Mouse (Mus musculus) layer of hippocampus, postnatal 10 days (tissue): ENCODE data around the gene Zfp53. TPM values are rescaled to one million over a fixed set of nuclear protein-coding genes. Genes with fewer than 3 reads are reported as not detected.

Experiments
- DNase-seq, 2 experiments: peaks; one replicate each; pipeline ENCODE4 v3.0.0; 2021; ENCODE audit warnings: low spot score in 2 of 2
- total RNA-seq, 2 experiments: library from RNA; stranded (reverse); gene quantifications; 2 replicates each; pipeline ENCODE4 v1.2.3; 2021

The Zfp53 gene
- total RNA-seq, 2 experiments from 2014 or later = 4.9 to 5.4 TPM

DNA sequence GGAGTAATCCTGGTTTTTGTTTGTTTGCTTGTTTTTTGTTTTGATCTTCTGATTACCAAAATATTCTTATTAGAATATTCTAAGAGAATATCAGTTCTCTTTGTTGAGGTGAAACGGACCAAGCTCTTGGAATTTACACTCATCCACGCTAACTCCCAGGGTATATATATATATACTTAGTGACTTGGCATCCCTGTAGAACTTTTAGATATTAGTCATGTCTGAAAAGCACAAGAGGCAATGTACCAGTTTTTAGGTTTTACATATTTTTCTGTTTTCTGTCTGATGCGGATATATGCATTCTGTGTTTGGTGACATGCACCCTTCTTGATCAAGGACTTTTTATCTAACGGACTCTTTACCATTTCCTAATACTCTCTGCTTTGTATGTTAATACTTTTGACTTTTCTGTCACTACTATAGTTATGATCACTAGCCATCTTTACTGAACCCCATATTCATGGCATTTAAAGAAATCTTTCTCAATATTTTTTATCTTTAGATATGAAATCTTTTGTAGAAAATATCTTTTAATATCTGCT, 28.4 kb downstream of the Zfp53 start:
- DNase-seq = no peak

DNA sequence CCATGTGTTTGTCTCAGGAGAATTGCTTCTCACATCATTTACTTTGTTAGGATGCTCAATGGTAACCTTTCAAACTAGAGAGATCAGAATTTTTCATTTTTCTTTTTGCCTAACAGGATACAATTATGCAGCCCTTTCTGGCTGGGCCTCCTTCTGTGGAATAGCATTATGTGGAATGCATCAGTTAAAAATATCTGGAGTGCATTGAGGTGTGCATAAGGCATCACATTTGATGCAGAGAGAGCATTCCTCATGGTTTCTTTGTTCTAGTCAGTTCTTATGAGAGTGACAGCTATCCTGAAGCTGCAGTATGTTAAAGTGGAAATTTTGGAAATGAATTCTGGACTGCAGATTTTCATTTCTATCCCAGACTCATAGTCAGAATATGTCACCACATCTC, 37.5 kb downstream of the Zfp53 start:
- no peak for DNase-seq

DNA sequence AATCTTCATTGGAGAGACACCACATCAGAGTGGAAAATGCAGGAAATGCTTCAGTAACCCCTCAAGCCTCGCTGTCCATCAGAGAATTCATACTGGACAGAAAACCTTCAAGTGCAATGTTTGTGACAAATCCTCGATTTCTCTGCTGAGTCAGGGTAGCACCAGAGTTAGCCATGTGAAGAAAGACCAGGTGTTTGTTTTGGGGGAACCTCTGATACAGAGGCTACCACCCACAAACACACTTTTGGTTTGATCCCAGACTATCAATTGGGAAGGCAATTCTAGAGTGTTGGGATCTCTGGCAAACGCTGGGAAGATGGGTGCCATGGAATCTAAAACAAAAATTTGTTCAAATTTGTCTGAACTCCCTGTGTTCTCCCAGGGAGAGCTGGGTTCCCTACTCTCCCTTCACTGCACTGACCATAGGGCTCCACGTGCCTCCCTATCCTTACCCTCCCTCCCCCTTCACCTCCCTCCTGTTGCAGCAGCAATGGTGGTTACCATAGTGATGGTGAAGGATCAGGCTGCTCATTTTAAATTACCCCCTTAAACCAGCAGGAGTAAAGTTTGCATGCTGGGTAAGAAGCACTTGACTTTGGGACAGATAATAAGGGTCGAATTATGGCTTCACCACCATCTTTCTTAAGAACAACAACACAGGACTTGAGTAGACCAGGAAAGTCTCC, 42.0 kb downstream of the Zfp53 start:
- DNase-seq = no peak

DNA sequence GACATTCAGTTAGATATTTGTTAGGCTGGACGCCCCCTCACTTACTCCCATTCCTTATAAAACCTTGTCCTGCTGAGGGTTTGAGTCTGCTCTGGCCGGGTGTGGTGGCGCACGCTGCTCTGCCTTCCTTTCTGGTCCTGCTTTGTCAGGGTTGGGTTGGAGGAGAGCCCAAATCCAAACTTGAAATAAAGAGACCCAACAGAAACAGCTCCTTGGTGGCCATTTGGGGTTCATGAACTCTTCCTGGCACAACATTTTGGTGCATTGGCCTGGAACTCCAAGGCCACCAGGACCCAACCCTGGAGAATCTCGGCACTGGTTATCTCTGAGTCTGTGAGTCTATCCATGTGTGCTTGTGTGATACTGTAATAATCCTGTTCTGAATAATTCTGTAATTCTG, 42.8 kb downstream of the Zfp53 start:
- peak; percentile 27 to 39 for DNase-seq

DNA sequence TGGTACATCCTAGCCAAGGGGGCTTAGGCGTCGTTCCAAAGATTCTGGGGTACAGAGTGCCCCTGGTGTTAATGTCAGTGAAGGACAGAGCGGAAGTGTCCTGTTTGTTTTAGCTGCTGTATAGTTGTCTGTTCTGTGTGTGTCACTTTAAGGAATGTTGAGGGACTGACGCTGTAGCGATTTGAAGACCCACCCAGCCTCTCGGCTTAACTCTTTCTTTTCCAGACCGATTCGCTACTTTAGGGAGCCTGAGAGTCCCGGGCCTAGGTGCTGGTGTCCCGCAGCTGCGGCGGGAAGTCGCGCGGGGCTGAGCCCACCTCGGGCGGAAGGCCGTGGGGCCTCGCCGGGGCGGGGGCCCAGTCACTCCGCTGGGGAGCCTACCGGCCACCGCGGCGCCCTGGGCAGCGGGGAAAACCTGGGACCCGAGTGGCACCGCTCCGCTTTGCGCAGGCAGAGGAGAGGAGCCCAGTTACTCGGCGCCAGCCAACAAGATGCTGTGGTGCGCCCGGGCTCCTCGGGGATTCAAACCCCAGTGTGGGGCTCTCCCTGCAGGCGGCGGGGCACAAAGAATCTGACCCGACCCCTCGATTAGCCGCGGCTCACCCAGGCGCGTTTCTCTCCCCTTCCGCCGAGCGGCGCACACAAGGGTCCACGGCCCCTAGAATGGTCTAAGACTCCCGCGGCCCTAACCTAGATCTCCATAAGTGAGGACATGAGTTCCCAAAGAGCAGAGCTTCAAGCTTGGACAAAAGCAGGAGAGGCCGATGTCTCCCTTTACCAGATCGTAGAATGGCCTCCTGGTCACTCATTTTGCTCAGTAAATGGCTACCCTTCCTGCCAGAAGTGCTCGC, 43.5 kb downstream of the Zfp53 start:
- DNase-seq = peak; percentile 71 to 78

DNA sequence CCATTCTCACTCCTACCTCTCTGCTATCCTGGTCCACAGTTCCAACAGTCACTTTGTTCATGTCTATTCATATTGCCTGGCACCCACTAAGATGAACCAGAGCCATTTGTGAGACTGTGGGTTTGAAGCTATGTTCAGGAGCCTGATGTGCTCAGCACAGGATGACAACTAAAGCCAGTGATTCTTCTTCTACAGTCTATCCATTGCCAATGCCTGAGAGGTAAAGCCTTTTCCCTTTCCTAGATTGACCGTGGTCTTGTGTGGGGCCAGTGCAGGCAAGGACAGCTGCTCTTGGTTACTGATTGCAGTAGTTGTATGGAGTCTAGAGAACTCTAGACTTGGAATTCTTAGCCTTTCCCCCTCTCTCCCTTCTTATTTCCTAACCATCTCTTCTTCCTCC, 45.2 kb downstream of the Zfp53 start:
- DNase-seq = no peak

DNA sequence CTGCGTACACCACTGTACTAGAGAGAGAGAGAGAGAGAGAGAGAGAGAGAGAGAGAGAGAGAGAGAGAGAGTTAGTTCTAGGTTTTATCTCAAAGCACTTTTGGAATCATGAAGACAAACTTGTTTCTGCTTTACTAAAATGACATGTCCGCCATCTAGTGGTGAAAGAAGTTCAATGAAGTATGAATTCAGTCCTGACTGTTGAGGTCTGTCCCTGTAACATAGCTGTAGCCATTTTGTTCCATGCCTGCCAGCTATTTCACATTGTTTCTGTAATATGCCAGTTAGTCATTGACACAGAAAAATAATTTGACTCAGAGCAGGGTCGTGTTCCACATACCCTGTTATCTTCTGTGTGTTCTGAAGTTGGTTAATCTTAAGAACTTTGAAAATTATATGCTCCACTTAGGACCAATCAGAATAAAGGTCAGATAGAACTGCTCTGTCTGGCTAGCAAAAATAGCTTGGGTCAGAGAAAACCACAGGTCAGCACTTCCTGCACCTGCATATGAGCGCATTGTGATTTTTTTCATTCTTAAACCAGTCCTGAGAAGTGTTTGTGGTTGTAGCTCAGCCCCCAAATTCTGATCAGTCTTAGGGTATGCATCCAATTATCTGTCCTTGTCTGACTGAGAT, 45.8 kb downstream of the Zfp53 start:
- DNase-seq = peak in 1 of 2 experiments; percentile 31

DNA sequence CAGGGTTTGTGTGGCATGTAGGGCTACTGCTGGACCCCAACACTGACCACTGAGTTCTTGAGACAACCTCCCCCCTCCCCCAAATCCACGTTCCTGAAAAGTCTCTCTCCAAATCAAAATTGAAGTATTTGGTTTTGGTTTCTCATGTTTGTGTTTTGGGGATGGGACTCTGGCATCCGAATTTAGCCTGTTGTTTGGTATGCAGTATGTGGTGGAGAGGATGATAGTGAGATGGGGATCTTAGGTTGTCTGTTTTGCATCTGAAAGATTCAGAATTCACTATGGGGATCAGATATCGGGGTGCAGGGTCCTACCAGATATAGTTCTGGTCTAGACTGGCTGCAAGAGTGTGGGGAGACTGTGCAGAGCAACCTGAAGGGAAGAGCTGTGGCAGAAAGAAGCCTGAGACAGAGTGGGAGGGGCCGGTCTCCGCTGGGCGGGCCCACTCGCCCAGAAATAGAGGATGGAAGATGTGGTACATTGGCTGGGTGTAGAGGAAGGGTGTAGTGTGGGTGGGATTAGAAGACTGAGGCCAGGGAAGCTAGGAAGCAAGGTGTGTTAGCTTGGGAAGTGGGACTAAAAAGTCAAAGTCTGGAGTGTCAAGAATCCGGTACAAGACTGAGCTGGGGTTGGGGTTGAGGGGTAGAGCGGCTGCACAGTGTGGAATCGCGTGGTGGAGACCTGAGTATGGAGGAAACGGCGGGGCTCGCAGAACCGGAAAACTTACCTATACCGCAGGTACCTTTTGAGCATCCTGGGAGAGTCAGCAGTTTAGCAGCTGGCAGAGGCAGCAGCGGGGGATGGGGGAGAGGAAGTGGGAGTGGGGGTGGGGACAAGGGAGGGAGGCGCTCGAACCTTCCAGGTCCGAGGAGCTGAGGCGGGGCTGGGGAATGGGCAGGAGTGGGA, 46.6 kb downstream of the Zfp53 start, which contains the start of gene Zfp52:
Gene Zfp52 (plus strand): TSS at position 444 of the 906 bp plus-strand sequence.
- peak; percentile 37 to 53 for DNase-seq

DNA sequence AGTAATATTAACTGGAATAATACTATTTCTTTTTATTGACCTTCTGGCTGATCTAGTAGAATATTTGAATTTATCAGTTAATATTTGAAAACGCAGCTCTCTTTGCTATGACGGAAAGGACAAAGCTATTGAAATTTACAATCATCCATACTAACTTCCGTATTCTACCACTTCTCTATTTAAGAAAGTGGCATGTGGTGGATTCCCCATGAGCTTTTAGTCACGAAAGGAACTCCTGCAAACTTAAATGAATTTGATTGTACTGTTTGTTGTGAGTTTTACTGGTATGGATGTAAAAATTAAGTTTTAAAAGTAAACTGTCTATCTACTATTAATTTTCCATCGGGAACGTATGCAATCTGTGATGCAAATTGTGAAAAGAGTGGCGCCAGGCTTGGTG, 47.3 kb downstream of the Zfp53 start:
- no peak for DNase-seq

DNA sequence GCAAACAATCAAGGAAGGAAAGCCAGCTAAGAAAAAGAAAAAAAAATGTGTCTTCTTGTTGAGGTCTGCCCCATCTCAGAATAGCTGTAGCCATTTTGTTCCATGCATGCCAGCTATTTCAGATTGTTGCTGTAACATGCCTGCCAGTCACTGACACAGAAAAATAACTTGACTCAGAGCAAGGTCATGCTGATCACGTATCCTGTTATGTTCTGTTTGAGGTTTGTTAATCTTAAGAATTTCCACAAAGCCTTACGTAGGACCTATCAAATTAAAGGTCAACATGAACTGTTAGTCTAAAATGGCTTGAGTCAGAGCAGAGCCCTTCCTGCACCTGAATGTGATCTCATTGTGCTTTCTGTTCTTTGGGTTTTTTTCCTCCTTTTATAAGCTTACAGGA, 47.9 kb downstream of the Zfp53 start:
- no peak for DNase-seq

DNA sequence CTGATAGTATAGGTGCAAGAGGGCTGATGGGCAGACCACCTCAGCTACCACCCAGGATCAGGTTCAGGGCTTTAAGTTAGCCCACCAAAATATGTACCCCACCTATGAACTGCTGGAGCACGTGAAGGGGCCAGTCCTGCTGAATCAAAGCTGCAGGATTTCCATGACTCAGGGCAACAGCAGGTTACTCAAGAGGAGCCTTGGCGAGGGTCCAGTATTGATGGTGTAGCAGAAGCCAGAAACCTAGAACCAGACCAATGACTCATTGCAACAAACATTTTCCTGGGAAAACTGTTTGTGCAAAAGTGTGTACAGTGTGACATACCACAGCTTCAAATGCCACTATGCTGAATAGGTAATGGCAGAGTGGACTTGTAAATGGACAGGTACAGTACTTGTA, 69.0 kb downstream of the Zfp53 start:
- DNase-seq = no peak

Other genes starting within 250 kb of the Zfp53 start
- not detected for gene Vmn1r235, start 232.6 kb upstream of the Zfp53 start, total RNA-seq
- gene Vmn1r236, start 206.1 kb upstream of the Zfp53 start, total RNA-seq = not detected
- not detected for gene Vmn1r237, start 177.1 kb upstream of the Zfp53 start, total RNA-seq
- gene Zfp677, start 105.2 kb upstream of the Zfp53 start, total RNA-seq = 1 to 10 TPM; 2.1 TPM
- 1 to 10 TPM; 1.6 TPM for gene Zfp54, start 65.8 kb upstream of the Zfp53 start, total RNA-seq
- gene Zfp51, start 38.6 kb upstream of the Zfp53 start, total RNA-seq = 1 to 10 TPM; 3.3 to 3.5 TPM
- 1 to 10 TPM; 6.3 to 6.8 TPM for gene Zfp52, start 46.5 kb downstream of the Zfp53 start, total RNA-seq
- gene Zfp948, start 78.0 kb downstream of the Zfp53 start, total RNA-seq = 10 to 100 TPM; 15.5 to 17.6 TPM
- 10 to 100 TPM in 1 of 2 experiments, 1 to 10 TPM in 1; 9.9 to 10.1 TPM for gene Zfp983, start 161.6 kb downstream of the Zfp53 start, total RNA-seq
- gene Gm10226, start 202.9 kb downstream of the Zfp53 start, total RNA-seq = 1 to 10 TPM; 6.0 to 7.2 TPM
- 1 to 10 TPM; 8.5 to 8.8 TPM for gene Zfp760, start 218.7 kb downstream of the Zfp53 start, total RNA-seq
- 1 to 10 TPM; 6.8 to 7.9 TPM for gene Zfp229, start 241.8 kb downstream of the Zfp53 start, total RNA-seq